ENCODE assay signal across 9 mouse cellular contexts in genomic region chr10:7268386-7269033, GRCm38 (mm10). TPM values are rescaled to one million over a fixed set of nuclear protein-coding genes. Genes with fewer than 3 reads are reported as not detected.
DNase-seq lines count a peak whose midpoint lies in the region; TF ChIP-seq lines count a peak whose summit lies in the region.
"Had no signal": no experiment of that assay in that cellular context is flagged by ENCODE, and none has a peak within 500 bp of the region (broad histone marks: within the 10 kb centered on the region; RNA-seq: fewer than 3 reads in every experiment).

No protein-coding gene starts in this region.

- H3K27ac ChIP-seq in thymus, adult 2 months (ENCODE audit: control insufficient read depth, insufficient read depth, low read length) = no peak overlapping the region
- H3K27ac ChIP-seq: kidney, embryonic 15.5 days had no signal

- WGBS in thymus, adult 2 months = 94% methylated on average over 9 of the region's 9 CpGs

- no peaks in the 10 kb centered on the region for H3K36me3 ChIP-seq in thymus, adult 2 months (ENCODE audit: control insufficient read depth, insufficient read depth, low read length)
- H3K36me3 ChIP-seq: kidney, embryonic 15.5 days had no signal

- no peaks in the 10 kb centered on the region for H3K4me1 ChIP-seq in thymus, adult 2 months (replicated peaks; ENCODE audit: control insufficient read depth, insufficient read depth, low read length)
- H3K4me1 ChIP-seq: kidney, embryonic 15.5 days had no signal

- intact Hi-C loops in heart, postnatal 14 days (cut with DNase I) = no loop called here

- no peaks in the 10 kb centered on the region for H3K27me3 ChIP-seq in thymus, adult 2 months (ENCODE audit: control insufficient read depth, insufficient read depth, low read length)
- H3K27me3 ChIP-seq: kidney, embryonic 15.5 days had no signal

- TF ChIP-seq CTCF in thymus, adult 2 months (IDR thresholded peaks at IDR 0.05; ENCODE audit: borderline replicate concordance, control insufficient read depth, extremely low read depth, insufficient read depth, low read length, poor library complexity) = no peak

- DNase-seq in NIH3T3 (ENCODE audit: low read depth) = peak; percentile 35
- DNase-seq in adipocyte (ENCODE audit: low spot score) = peak; percentile 60
- DNase-seq in cerebellum, postnatal 36 days = peak; percentile 85 to 92
- DNase-seq in layer of hippocampus, postnatal 25 days (ENCODE audit: extremely low spot score in 1 of 2, low spot score in 1 of 2) = peak; percentile 12 to 21
- DNase-seq in urinary bladder, postnatal 36 days (ENCODE audit: low spot score in 2 of 2) = no peak
- no peak for DNase-seq in thymus, adult 2 months
- no peak for DNase-seq in heart, postnatal 14 days
- DNase-seq: thymus, postnatal 4 days had no signal

- H3K4me3 ChIP-seq in thymus, adult 2 months (ENCODE audit: control insufficient read depth, insufficient read depth, low read length) = no peak overlapping the region
- H3K4me3 ChIP-seq: kidney, embryonic 15.5 days had no signal

- TF ChIP-seq POLR2A in thymus, adult 2 months (IDR thresholded peaks at IDR 0.05; ENCODE audit: control insufficient read depth, extremely low read depth, insufficient read depth, low read length, poor library complexity) = no peak

RNA-seq across cellular contexts. Expression of gene Cnksr3, which starts 56.5 kb away (rescaled TPM):
- 10 to 100 TPM in 1 of 2 experiments, 1 to 10 TPM in 1; 9.8 to 10.6 TPM for total RNA-seq in layer of hippocampus, postnatal 25 days (2021)
- polyA plus RNA-seq in thymus, adult 2 months (2012; rRNA removed) = 5.9 and 6.2 TPM in 2 replicates
- total RNA-seq in heart, postnatal 14 days (2021) = 10 to 100 TPM; 21.9 to 22.5 TPM

Comparison
In these comparisons a context has a peak if more than half of its experiments do, and no peak if none do; other contexts are left out.
1. DNase-seq: peak in NIH3T3 (single experiment), adipocyte (single experiment), cerebellum, postnatal 36 days (2 of 2) and layer of hippocampus, postnatal 25 days (2 of 2); none in urinary bladder, postnatal 36 days (0 of 2), thymus, adult 2 months (single experiment) and heart, postnatal 14 days (0 of 2).